Mouse (Mus musculus) embryonic facial prominence, embryonic 11.5 days (tissue): ENCODE data around the gene Galns. TPM values are rescaled to one million over a fixed set of nuclear protein-coding genes. Genes with fewer than 3 reads are reported as not detected.
A peak's percentile ranks its signal among the peaks of the same experiment; 100 is the strongest.

ENCODE experiments used
- ATAC-seq: fragments of 200-750 bp; cut with Nextera tagmentation; replicated peaks from 2 replicates; pipeline ENCODE4 v1.8.0; 2017; ENCODE audit warnings: low read depth; ENCODE audit not compliant: insufficient number of reproducible peaks, low FRiP score, low TSS enrichment
- DNase-seq: peaks from one replicate; pipeline ENCODE4 v3.0.0-alpha.2; 2015; ENCODE audit warnings: low spot score
- H3K27ac ChIP-seq: fragments of 300-500 bp; sonication (generic); replicated peaks from 2 replicates; pipeline ENCODE4 v1.5.1; 2014; ENCODE audit warnings: mild to moderate bottlenecking, low read depth, low read length, control low read depth
- H3K27me3 ChIP-seq: fragments of 300-500 bp; sonication (generic); 2 replicates; pipeline ENCODE4 v1.6.1; 2014; ENCODE audit warnings: mild to moderate bottlenecking, low read length, moderate library complexity, mixed read lengths; ENCODE audit not compliant: control insufficient read depth, insufficient read depth
- H3K36me3 ChIP-seq: fragments of 300-500 bp; sonication (generic); replicated peaks from 2 replicates; pipeline ENCODE4 v1.6.1; 2014; ENCODE audit warnings: low read depth, mild to moderate bottlenecking, low read length, moderate library complexity, mixed read lengths; ENCODE audit not compliant: control insufficient read depth, insufficient read depth
- H3K4me1 ChIP-seq: fragments of 300-500 bp; sonication (generic); 2 replicates; pipeline ENCODE4 v1.6.1; 2014; ENCODE audit warnings: low read length, mixed read lengths; ENCODE audit not compliant: control insufficient read depth, insufficient read depth
- H3K4me2 ChIP-seq: fragments of 300-500 bp; sonication (generic); 2 replicates; pipeline ENCODE4 v1.6.1; 2014; ENCODE audit warnings: low read depth, mild to moderate bottlenecking, control low read depth, low read length, moderate library complexity
- H3K4me3 ChIP-seq: fragments of 300-500 bp; sonication (generic); 2 replicates; pipeline ENCODE4 v1.5.1; 2014; ENCODE audit warnings: low read depth, low read length, control low read depth
- H3K9ac ChIP-seq: fragments of 300-500 bp; sonication (generic); replicated peaks from 2 replicates; pipeline ENCODE4 v1.6.1; 2014; ENCODE audit warnings: mild to moderate bottlenecking, control low read depth, low read length
- H3K9me3 ChIP-seq: fragments of 300-500 bp; sonication (generic); replicated peaks from 2 replicates; pipeline ENCODE4 v1.6.1; 2016; ENCODE audit warnings: mild to moderate bottlenecking, low read length, inconsistent platforms, mixed read lengths; ENCODE audit not compliant: control insufficient read depth
- WGBS: fragments of 180-500 bp; shearing (Covaris S2); extraction: QIAGEN DNeasy Blood & Tissue Kit; methylation state at CpG from one replicate; pipeline ENCODE4 v1.1.7; 2014; 5-methylcytosine and 5-hydroxymethylcytosine counted together
- microRNA-seq: library from miRNA; unstranded; fragments of <30 nt; microRNA quantifications from one replicate; pipeline ENCODE4, GENCODE M21; 2016; ENCODE audit warnings: borderline number of aligned reads
- polyA plus RNA-seq: library from polyadenylated mRNA; unstranded; fragments of >200 nt; fragmentation: Nextera tagmentation; extraction: Ambion mirVana; gene quantifications from 2 replicates; pipeline ENCODE4 v1.2.1, GENCODE M21; 2014

Gene Galns
- polyA plus RNA-seq, 1 experiment from 2014 or later = 4.3 TPM

GRCm38 (mm10) chr8:122537033-122537432 lies 74.2 kb downstream of the Galns start:
- no peaks in the 10 kb centered on the region for H3K27me3 ChIP-seq
- H3K4me2 ChIP-seq = no peak overlapping the region
- H3K4me1 ChIP-seq = no peaks in the 10 kb centered on the region
- 39% methylated on average over 6 of the region's 6 CpGs for WGBS
- H3K4me3 ChIP-seq = no peak overlapping the region
- H3K27ac ChIP-seq = 0 out of 2 replicates have a peak overlapping the region, but pooled peaks have one; percentile 28
- H3K9me3 ChIP-seq = no peaks in the 10 kb centered on the region
- ATAC-seq (peak; percentile 58; the same call in 1 of the 2 replicates), DNase-seq (peak; percentile 67)
- H3K36me3 ChIP-seq = no peaks in the 10 kb centered on the region
- no peak overlapping the region for H3K9ac ChIP-seq

DNA sequence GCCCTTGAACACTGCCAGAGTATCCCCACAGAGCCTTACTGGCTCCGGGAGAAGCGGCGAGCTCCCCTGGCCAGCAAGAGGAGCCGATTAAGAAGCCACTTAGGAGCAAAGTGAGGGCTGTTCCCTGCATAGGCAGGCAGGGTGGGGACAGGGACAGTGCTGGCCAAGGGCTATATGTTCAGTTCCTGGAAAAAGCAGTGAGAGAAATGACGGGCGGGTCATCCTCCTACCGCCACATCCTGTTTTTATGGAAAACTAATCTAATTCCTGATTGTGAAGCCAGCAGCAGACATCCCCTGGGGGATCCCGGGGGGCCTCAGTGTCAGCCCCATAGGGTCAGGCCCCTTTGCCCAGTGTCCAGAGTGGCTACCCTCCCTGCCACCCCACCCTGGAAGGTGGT lies 80.0 kb downstream of the Galns start:
- Histone ChIP-seq H3K9me3 (no peaks in the 10 kb centered on the region), H3K27ac (no peak overlapping the region), H3K4me3 (no peak overlapping the region), H3K27me3 (no peaks in the 10 kb centered on the region), H3K36me3 (no peaks in the 10 kb centered on the region), H3K9ac (0 out of 2 replicates have a peak overlapping the region, but pooled peaks have one; percentile 22), H3K4me2 (no peak overlapping the region), H3K4me1 (peaks cover 2% of the 10 kb centered on the region; the same call in 1 of the 2 replicates)
- 69% methylated on average over 8 of the region's 8 CpGs for WGBS
- ATAC-seq (no peak), DNase-seq (no peak)

- no peak overlapping the region for H3K9ac ChIP-seq
- WGBS = 92% methylated on average over 4 of the region's 4 CpGs
- no peak overlapping the region for H3K4me2 ChIP-seq
- peaks cover 2% of the 10 kb centered on the region; the same call in 1 of the 2 replicates for H3K4me1 ChIP-seq
- no peak for ATAC-seq
- H3K4me3 ChIP-seq = no peak overlapping the region
- no peaks in the 10 kb centered on the region for H3K27me3 ChIP-seq
- H3K36me3 ChIP-seq = no peaks in the 10 kb centered on the region
- no peak for DNase-seq
- H3K9me3 ChIP-seq = no peaks in the 10 kb centered on the region
- no peak overlapping the region for H3K27ac ChIP-seq
Measured at GRCm38 (mm10) chr8:122529159-122529558, 82.1 kb downstream of the Galns start.

Small RNA genes within 50 kb of the gene (microRNA-seq; reads per million reads assigned to microRNA genes)
- not detected for gene Mir6396

Other genes with a start within 250 kb of the Galns start
- 39.3 and 40.1 TPM in 2 replicates for gene Zc3h18, start 234.9 kb downstream of the Galns start, polyA plus RNA-seq
- gene Il17c, start 189.4 kb downstream of the Galns start, polyA plus RNA-seq = not detected in 2 replicates
- 62.2 and 63.5 TPM in 2 replicates for gene Cyba, start 178.5 kb downstream of the Galns start, polyA plus RNA-seq
- 41.0 and 42.2 TPM in 2 replicates for gene Mvd, start 168.0 kb downstream of the Galns start, polyA plus RNA-seq
- 0.17 and 0.34 TPM in 2 replicates for gene Snai3, start 150.7 kb downstream of the Galns start, polyA plus RNA-seq
- 26.6 and 27.4 TPM in 2 replicates for gene Rnf166, start 135.4 kb downstream of the Galns start, polyA plus RNA-seq
- gene Ctu2, start 135.3 kb downstream of the Galns start, polyA plus RNA-seq = 66.8 and 75.5 TPM in 2 replicates
- 3.4 and 5.9 TPM in 2 replicates for gene Piezo1, start 60.1 kb downstream of the Galns start, polyA plus RNA-seq
- 31.6 and 32.1 TPM in 2 replicates for gene Cdt1, start 43.4 kb downstream of the Galns start, polyA plus RNA-seq
- gene Aprt, start 34.6 kb downstream of the Galns start, polyA plus RNA-seq = 246 and 268 TPM in 2 replicates
- 38.1 and 43.6 TPM in 2 replicates for gene Trappc2l, start 177 bp upstream of the Galns start, polyA plus RNA-seq
- gene Pabpn1l, start 11.3 kb upstream of the Galns start, polyA plus RNA-seq = not detected in 2 replicates
- 1.9 and 2.1 TPM in 2 replicates for gene Cbfa2t3, start 87.6 kb upstream of the Galns start, polyA plus RNA-seq
- gene Acsf3, start 164.0 kb upstream of the Galns start, polyA plus RNA-seq = 14.2 and 14.6 TPM in 2 replicates
- 3.0 and 3.4 TPM in 2 replicates for gene Cdh15, start 236.5 kb upstream of the Galns start, polyA plus RNA-seq